Mouse (Mus musculus): ENCODE results near the gene Cd80. TPM values are rescaled to one million over a fixed set of nuclear protein-coding genes. Genes with fewer than 3 reads are reported as not detected.

Gene Cd80
- 0.08 and 0.16 TPM in 2 replicates for polyA plus RNA-seq (2012; rRNA removed)

DNA sequence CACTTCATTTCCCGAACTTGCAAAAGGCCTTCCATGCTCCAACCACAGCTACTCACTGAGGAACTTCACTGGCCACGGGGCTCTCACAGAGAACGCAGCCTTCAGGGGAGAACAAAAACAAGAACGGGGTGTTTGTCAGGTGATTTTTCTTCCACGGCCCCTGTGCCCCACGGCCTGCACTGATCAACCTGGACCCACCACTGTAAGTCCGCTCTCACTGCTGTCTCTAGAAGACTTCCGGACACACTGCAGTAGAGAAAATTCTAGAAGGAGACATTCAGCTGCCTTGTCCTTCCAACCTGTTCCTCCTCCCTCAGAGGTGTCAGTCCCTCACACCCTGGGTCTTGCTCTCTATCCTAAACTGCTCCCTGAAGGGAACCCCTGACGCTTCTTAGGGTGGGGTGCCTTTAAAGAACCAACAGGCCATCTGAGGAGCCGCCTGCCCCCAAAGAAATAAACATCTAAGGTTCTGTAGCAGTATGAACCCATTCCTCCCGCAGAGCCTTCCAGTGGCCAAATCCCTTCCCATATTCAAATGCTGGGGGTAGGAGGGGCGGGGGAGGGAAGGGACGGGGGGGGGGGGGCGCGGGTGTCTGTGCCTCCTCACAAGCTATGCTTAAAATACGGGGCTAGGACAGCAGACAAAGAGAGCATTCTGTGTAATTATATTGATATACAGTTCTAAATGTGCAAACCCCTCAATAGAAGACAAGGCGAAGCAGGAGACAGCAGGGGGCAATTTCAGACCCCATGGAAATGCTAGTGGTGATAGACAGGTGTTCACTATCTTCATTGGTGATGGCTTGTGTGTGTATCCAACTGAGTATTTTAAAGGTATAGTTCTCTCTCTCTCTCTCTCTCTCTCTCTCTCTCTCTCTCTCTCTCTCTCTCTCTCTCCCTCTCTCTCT, at the start of gene Cd80:
Gene Cd80 (plus strand): TSS at position 51 of the 908 bp plus-strand sequence.

DNA sequence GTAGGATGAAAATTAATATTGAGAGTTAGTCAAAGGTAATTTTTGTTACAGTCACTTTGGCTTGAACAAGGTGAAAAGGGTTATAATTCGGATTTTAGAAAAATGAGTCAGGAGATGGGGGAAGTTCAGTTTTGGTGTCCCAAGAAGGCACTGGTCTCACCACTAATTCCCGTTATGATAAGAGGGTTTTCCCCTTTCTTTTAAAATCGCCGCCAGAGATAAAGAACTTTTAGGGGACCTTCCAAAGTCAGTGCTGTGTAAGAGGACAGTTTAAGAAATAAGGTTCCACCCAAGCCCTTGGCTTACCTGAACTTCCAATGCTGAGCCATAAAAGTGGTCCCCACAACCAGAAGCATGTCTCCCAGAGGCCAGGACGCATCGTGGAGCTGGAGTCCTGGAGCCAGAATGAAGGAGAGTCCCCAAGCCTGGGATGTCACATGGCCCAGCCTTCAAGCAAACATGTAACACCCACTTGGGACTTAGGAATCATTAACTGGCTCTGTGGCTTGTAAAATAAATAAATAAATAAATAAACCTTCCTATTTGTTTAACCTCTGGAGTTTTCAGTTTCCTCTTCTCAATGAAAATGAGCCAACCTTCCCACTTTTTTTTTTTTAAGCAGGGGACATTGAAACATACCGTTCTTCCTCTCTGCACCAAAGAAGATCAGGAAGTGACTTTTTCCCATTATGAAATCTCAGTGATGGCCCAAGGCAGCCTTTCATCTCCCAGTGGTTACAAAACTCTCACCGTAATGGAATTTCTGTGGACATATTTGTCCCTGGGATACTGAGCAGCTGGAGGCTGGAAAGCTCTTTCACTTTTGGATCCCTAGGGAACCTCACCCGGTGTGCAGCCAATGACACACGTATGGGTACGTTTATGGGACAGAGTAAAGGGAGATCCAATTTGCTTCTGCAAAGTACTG, 22.6 kb upstream of the Cd80 start, which contains the start of gene Pla1a:
Gene Pla1a (minus strand): TSS at position 648 of the 928 bp plus-strand sequence.

GRCm38 (mm10) chr16:38452442-38453202, 2.7 kb upstream of the Cd80 start, which contains the start of gene Adprh:
Gene Adprh (minus strand): TSS chr16:38452703.

GRCm38 (mm10) chr16:38522129-38523084, 67.0 kb downstream of the Cd80 start, which contains the start of gene Timmdc1:
Gene Timmdc1 (minus strand): TSS chr16:38522663.

Other genes with a start within 250 kb of the Cd80 start
- 1.5 TPM in 2 replicates for gene Nr1i2, start 160.7 kb upstream of the Cd80 start, polyA plus RNA-seq (2012; rRNA removed)
- 1.4 and 1.5 TPM in 2 replicates for gene Maats1, start 113.4 kb upstream of the Cd80 start, polyA plus RNA-seq (2012; rRNA removed)
- gene Cox17, start 108.6 kb upstream of the Cd80 start, polyA plus RNA-seq (2012; rRNA removed) = 31.3 and 59.8 TPM in 2 replicates
- gene Gm21987, start 108.5 kb upstream of the Cd80 start, polyA plus RNA-seq (2012; rRNA removed) = 4.5 TPM in 1 of 2 replicates, not detected in the other
- gene Popdc2, start 93.4 kb upstream of the Cd80 start, polyA plus RNA-seq (2012; rRNA removed) = 23.2 and 24.5 TPM in 2 replicates
- 6.4 and 9.4 TPM in 2 replicates for gene Pla1a, start 22.4 kb upstream of the Cd80 start, polyA plus RNA-seq (2012; rRNA removed)
- 71.1 and 84.2 TPM in 2 replicates for gene Adprh, start 2.9 kb upstream of the Cd80 start, polyA plus RNA-seq (2012; rRNA removed)
- 31.9 and 48.8 TPM in 2 replicates for gene Timmdc1, start 67.1 kb downstream of the Cd80 start, polyA plus RNA-seq (2012; rRNA removed)
- 23.2 and 27.5 TPM in 2 replicates for gene Poglut1, start 94.7 kb downstream of the Cd80 start, polyA plus RNA-seq (2012; rRNA removed)
- gene Tmem39a, start 103.1 kb downstream of the Cd80 start, polyA plus RNA-seq (2012; rRNA removed) = 123 and 139 TPM in 2 replicates

Data from ovary, adult 2 months (tissue).